Comparison of ENCODE assay signal across 9 mouse cellular contexts in the genomic region with DNA sequence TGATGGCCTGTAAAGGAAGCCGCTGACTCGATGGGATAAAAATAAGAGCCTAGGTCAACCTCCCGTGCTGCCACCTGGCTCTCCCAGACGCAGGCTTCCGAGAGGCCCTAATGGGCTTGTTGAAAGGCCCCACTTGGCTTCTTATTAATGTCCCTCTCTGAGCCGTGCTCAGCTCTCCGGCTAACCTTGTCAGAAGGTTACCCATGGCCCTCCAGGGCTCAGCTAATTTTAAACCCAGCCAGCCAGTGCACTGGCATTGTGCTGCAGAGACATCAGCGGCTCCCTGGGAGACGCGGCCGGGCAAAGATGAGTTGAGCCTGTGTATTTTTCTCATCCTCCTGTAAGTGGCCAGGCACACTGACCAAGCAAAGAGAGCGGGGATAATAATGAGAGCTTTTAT.
A peak's percentile ranks its signal among the peaks of the same experiment; 100 is the strongest.
DNase-seq lines count a peak whose midpoint lies in the region; ATAC-seq and TF ChIP-seq lines count a peak whose summit lies in the region.
"Had no signal": no experiment of that assay in that cellular context is flagged by ENCODE, and none has a peak within 500 bp of the region (broad histone marks: within the 10 kb centered on the region; RNA-seq: fewer than 3 reads in every experiment).

No protein-coding gene starts in this region.

- peaks cover 37% of the 10 kb centered on the region for H3K4me1 ChIP-seq in neural tube, embryonic 12.5 days

- H3K36me3 ChIP-seq in neural tube, embryonic 12.5 days = no peaks in the 10 kb centered on the region
- H3K36me3 ChIP-seq: G1E had no signal

- DNase-seq in heart, adult 18-20 months = peak; percentile 61 to 71
- DNase-seq in heart, postnatal 25 days (ENCODE audit: low spot score) = no peak
- peak; percentile 87 for DNase-seq in gastrocnemius, adult 2 months
- peak; percentile 61 for DNase-seq in hindlimb bud, embryonic 11.5 days (ENCODE audit: extremely low spot score, low read depth, low spot score)
- DNase-seq in layer of hippocampus, postnatal 25 days (ENCODE audit: extremely low spot score in 1 of 2, low spot score in 1 of 2) = no peak
- DNase-seq in lung, adult 18-20 months = no peak
- DNase-seq in left cerebral cortex, postnatal 36 days (ENCODE audit: low spot score in 2 of 2) = no peak

- peak overlapping the region; percentile 72 for H3K4me3 ChIP-seq in gastrocnemius, adult 2 months
- H3K4me3 ChIP-seq in neural tube, embryonic 12.5 days = no peak overlapping the region

- intact Hi-C loops in heart, postnatal 25 days (cut with DNase I) = no loop called here
- intact Hi-C loops in gastrocnemius, adult 2 months (cut with DNase I) = loop anchor here (5.0 kb wide), 2 partner anchors 44 to 59 kb away; no protein-coding TSS in a partner anchor
- intact Hi-C loops in left cerebral cortex, postnatal 36 days (cut with DNase I) = no loop called here

- H3K27me3 ChIP-seq in neural tube, embryonic 12.5 days (replicated peaks) = no peaks in the 10 kb centered on the region

- H3K4me2 ChIP-seq in neural tube, embryonic 12.5 days (replicated peaks) = peak overlapping the region; percentile 23; the same call in 1 of the 2 replicates

- peak; percentile 37; the same call in 1 of the 2 replicates for ATAC-seq in neural tube, embryonic 12.5 days (ENCODE audit: low FRiP score, low read depth)

- no peak overlapping the region for H3K9ac ChIP-seq in neural tube, embryonic 12.5 days

- no peak for TF ChIP-seq CTCF in gastrocnemius, adult 2 months (IDR thresholded peaks at IDR 0.05)

- H3K9me3 ChIP-seq in neural tube, embryonic 12.5 days = no peaks in the 10 kb centered on the region

- 20% methylated on average over 12 of the region's 12 CpGs for WGBS in neural tube, embryonic 12.5 days

- H3K27ac ChIP-seq in gastrocnemius, adult 2 months = peak overlapping the region; percentile 93
- no peak overlapping the region for H3K27ac ChIP-seq in neural tube, embryonic 12.5 days

Comparison
In these comparisons a context has a peak if more than half of its experiments do, and no peak if none do; other contexts are left out.
1. DNase-seq: peak in heart, adult 18-20 months (2 of 2), gastrocnemius, adult 2 months (single experiment) and hindlimb bud, embryonic 11.5 days (single experiment); none in heart, postnatal 25 days (single experiment), layer of hippocampus, postnatal 25 days (0 of 2), lung, adult 18-20 months (0 of 2) and left cerebral cortex, postnatal 36 days (0 of 2).